Mouse (Mus musculus) embryo, embryonic 11.5 days (tissue): ENCODE results near the gene Spata45.

Experiments
- DNase-seq: peaks from one replicate; pipeline ENCODE4 v3.0.0-alpha.2; 2012; ENCODE audit warnings: low read depth, low spot score

Gene Spata45

DNA sequence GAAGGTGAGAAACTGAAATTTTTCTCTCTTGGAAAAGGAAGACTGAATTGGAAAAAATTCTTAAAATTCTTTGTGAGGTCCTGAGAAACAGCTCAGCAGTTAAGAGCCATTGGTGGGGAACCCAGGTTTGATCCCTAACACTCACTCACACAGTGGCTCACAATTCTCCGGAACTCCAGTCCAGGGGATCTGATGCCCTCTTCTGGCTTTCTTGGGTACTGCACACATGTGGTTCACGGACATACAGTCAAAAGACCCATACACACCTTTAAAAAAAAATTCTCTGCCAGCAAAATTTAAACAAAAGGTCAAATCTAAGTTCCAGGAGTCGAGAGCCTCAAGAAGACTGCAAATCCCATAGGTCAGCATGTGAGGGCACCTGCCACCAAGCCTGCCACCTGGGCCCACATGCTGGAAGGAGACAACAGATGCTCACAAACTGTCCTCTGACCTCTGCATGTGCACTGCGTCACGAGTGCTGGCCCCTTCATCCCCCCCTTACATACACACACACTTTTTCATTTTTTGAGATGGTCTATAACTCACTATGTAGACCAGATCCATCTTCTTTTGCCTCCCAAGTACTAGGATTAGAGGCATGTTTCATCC lies 48.6 kb downstream of the Spata45 start:
- DNase-seq = no peak

DNA sequence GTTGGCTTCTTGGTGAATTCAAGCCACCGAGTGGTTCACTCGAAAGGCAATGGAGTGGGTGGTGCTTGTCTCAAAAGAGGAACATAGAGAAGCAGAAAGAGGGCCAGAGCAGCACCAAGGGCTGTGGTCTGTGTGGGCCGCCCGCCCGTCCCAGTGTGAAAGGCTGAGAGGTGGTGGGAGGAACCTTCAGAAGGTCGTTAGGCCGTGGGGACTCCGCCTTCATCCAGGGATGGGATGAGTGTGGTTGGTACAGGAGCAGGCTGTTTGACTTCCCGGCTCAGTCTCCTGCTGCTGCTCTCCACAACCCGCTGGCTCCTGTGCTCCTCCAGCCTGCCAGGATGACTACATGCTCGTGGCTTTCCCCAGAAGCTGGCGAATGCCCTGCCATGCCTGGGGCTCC lies 49.2 kb downstream of the Spata45 start:
- no peak for DNase-seq

- DNase-seq = no peak
Measured at GRCm38 (mm10) chr1:191086304-191086878, 50.0 kb downstream of the Spata45 start.

DNA sequence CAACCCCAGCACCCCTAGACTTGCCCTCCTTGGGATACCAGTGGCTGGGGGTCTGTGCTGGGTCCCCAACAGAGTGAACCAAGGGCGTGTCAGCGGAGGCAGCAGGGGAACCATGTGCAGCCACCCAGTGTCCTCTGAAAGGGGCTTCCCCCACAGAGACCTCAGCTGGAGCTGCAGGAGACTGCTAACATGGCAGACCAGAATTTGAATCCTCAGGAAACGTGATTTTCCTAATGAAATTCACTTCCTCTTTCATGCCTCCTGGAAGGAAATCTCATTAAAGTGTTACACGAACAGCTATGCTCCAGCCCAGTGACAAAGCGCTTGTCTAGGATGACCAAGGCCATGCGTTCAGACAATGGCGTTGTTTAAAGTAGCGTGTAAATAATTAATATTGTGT lies 50.5 kb downstream of the Spata45 start:
- DNase-seq = no peak

GRCm38 (mm10) chr1:191087955-191088354 lies 51.5 kb downstream of the Spata45 start:
- no peak for DNase-seq

- no peak for DNase-seq
Measured at GRCm38 (mm10) chr1:191089355-191089754, 52.9 kb downstream of the Spata45 start.

- no peak for DNase-seq
Measured at GRCm38 (mm10) chr1:191092050-191092449, 55.6 kb downstream of the Spata45 start.
